Mouse (Mus musculus) adrenal gland, adult 10 weeks (tissue): ENCODE results near the gene Krt2. TPM values are rescaled to one million over a fixed set of nuclear protein-coding genes. Genes with fewer than 3 reads are reported as not detected.

ENCODE experiments used
- polyA plus RNA-seq: library from polyadenylated mRNA; stranded (reverse); fragments of 350-450 nt; fragmentation: Illumina TruSeq; extraction: RNeasy Lipid Tissue Mini Kit (QIAGEN cat#74804); gene quantifications from one replicate; pipeline ENCODE4 v1.2.3, GENCODE M21; 2014; ENCODE audit warnings: low read depth, low replicate concordance

Krt2 gene
- not detected for polyA plus RNA-seq

GRCm38 (mm10) chr15:101817875-101818274 lies at the start of gene Krt2:
Gene Krt2 (minus strand): TSS chr15:101818169.

DNA sequence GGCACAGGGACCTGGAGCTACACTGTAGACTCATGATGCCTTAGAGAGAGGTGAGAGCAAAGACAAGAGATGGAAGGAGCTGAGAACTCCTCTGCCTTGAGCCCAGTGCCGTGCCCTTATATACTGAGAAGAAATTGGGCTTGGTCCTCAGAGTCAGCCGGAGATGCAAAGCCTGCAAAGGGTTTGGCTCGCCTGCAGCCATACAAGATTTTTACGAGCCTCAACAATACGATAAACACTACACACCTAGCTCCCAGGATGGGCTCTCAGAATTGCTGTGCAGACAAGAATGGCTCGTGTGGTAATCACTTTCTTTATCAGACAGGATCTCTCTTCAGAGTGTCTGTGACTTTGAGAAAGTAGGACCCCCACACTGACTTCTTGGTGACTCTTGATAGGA lies 32.7 kb upstream of the Krt2 start, which contains the start of gene Krt1:
Gene Krt1, minus strand, starts transcription at position 101 of the 400 bp plus-strand sequence.

GRCm38 (mm10) chr15:101802296-101802835 lies 15.6 kb downstream of the Krt2 start, which contains the start of gene Krt73:
Gene Krt73 (minus strand): TSS chr15:101802346.

GRCm38 (mm10) chr15:101786360-101786759 lies 31.6 kb downstream of the Krt2 start, which contains the start of gene Krt72:
Gene Krt72 (minus strand): TSS chr15:101786460.

Other genes with a start within 250 kb of the Krt2 start
- not detected for gene Krt75, start 244.3 kb downstream of the Krt2 start, polyA plus RNA-seq
- not detected for gene Gm5414, start 190.0 kb downstream of the Krt2 start, polyA plus RNA-seq
- not detected for gene Gm5478, start 170.8 kb downstream of the Krt2 start, polyA plus RNA-seq
- not detected for gene Krt6b, start 137.9 kb downstream of the Krt2 start, polyA plus RNA-seq
- gene Krt6a, start 123.9 kb downstream of the Krt2 start, polyA plus RNA-seq = not detected
- not detected for gene Krt5, start 105.3 kb downstream of the Krt2 start, polyA plus RNA-seq
- not detected for gene Krt71, start 75.1 kb downstream of the Krt2 start, polyA plus RNA-seq
- not detected for gene Krt72, start 31.7 kb downstream of the Krt2 start, polyA plus RNA-seq
- not detected for gene Krt73, start 15.8 kb downstream of the Krt2 start, polyA plus RNA-seq
- gene Krt1, start 32.6 kb upstream of the Krt2 start, polyA plus RNA-seq = not detected
- not detected for gene Krt77, start 51.5 kb upstream of the Krt2 start, polyA plus RNA-seq
- not detected for gene Krt76, start 74.8 kb upstream of the Krt2 start, polyA plus RNA-seq
- gene Krt4, start 106.6 kb upstream of the Krt2 start, polyA plus RNA-seq = not detected
- gene Krt79, start 122.2 kb upstream of the Krt2 start, polyA plus RNA-seq = not detected
- gene Krt78, start 136.1 kb upstream of the Krt2 start, polyA plus RNA-seq = not detected
- gene Krt8, start 186.3 kb upstream of the Krt2 start, polyA plus RNA-seq = not detected
- gene Krt18, start 210.0 kb upstream of the Krt2 start, polyA plus RNA-seq = not detected